Mouse (Mus musculus) stomach, embryonic 15.5 days (tissue): ENCODE results near the gene Gpr132. TPM values are rescaled to one million over a fixed set of nuclear protein-coding genes. Genes with fewer than 3 reads are reported as not detected.

Experiments
- polyA plus RNA-seq: library from polyadenylated mRNA; unstranded; fragments of >200 nt; fragmentation: Nextera tagmentation; extraction: Ambion mirVana; gene quantifications from 2 replicates; pipeline ENCODE4 v1.2.1, GENCODE M21; 2015

Gpr132 gene
- polyA plus RNA-seq, 1 experiment from 2014 or later, result 0.33 TPM

Other genes starting within 250 kb of the Gpr132 start
- 4.3 and 4.4 TPM in 2 replicates for gene Adssl1, start 248.2 kb downstream of the Gpr132 start, polyA plus RNA-seq
- gene Siva1, start 223.5 kb downstream of the Gpr132 start, polyA plus RNA-seq, result 198 and 214 TPM in 2 replicates
- gene Akt1, start 193.3 kb downstream of the Gpr132 start, polyA plus RNA-seq, result 161 and 170 TPM in 2 replicates
- 9.3 and 10.8 TPM in 2 replicates for gene Zbtb42, start 189.4 kb downstream of the Gpr132 start, polyA plus RNA-seq
- 24.3 and 24.6 TPM in 2 replicates for gene Cep170b, start 147.8 kb downstream of the Gpr132 start, polyA plus RNA-seq
- gene Pld4, start 107.6 kb downstream of the Gpr132 start, polyA plus RNA-seq, result 14.5 and 16.8 TPM in 2 replicates
- 3.8 and 4.7 TPM in 2 replicates for gene Ahnak2, start 65.6 kb downstream of the Gpr132 start, polyA plus RNA-seq
- gene Clba1, start 59.3 kb downstream of the Gpr132 start, polyA plus RNA-seq, result 6.1 and 7.0 TPM in 2 replicates
- 97.0 and 100 TPM in 2 replicates for gene Cdca4, start 38.8 kb downstream of the Gpr132 start, polyA plus RNA-seq
- 6.0 and 7.0 TPM in 2 replicates for gene Jag2, start 61.5 kb upstream of the Gpr132 start, polyA plus RNA-seq
- 88.1 and 95.0 TPM in 2 replicates for gene Nudt14, start 73.9 kb upstream of the Gpr132 start, polyA plus RNA-seq
- 21.9 and 22.2 TPM in 2 replicates for gene Btbd6, start 108.3 kb upstream of the Gpr132 start, polyA plus RNA-seq
- gene Brf1, start 132.5 kb upstream of the Gpr132 start, polyA plus RNA-seq, result 55.9 and 59.7 TPM in 2 replicates
- gene Pacs2, start 146.3 kb upstream of the Gpr132 start, polyA plus RNA-seq, result 12.1 and 13.7 TPM in 2 replicates
- gene Tex22, start 206.3 kb upstream of the Gpr132 start, polyA plus RNA-seq, result not detected in 2 replicates
- gene Mta1, start 230.1 kb upstream of the Gpr132 start, polyA plus RNA-seq, result 11.2 and 12.2 TPM in 2 replicates